Mouse (Mus musculus): ENCODE results near the gene Pla2g15. TPM values are rescaled to one million over a fixed set of nuclear protein-coding genes. Genes with fewer than 3 reads are reported as not detected.
A peak's percentile ranks its signal among the peaks of the same experiment; 100 is the strongest.

Gene Pla2g15
- total and polyA plus RNA-seq, 3 experiments: 6.5 to 8.6 (median 8.0) TPM

DNA sequence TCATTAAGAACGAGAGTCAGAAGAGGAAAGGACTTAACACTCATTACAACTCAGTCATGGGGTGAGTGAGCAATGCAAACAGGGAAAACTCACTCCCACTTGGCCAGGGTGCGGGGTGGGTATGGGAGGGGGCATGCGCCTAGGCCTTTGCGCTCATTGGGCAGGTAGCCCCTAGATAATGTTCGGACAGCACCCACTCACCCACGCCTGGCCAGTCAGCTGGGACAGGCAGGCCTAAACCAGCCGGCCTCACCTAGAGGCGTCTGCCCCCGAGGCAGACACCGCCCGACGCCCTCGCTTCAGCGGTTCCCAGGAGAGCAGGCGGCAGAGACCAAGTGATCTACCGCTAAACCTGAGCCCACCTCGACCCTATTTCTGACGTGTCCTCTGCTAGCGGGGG lies 14.5 kb upstream of the Pla2g15 start:
- H3K27ac ChIP-seq: no peak overlapping the region
- intact Hi-C loops (cut with DNase I): no loop called here
- 30% methylated on average over 19 of the region's 19 CpGs for WGBS

DNA sequence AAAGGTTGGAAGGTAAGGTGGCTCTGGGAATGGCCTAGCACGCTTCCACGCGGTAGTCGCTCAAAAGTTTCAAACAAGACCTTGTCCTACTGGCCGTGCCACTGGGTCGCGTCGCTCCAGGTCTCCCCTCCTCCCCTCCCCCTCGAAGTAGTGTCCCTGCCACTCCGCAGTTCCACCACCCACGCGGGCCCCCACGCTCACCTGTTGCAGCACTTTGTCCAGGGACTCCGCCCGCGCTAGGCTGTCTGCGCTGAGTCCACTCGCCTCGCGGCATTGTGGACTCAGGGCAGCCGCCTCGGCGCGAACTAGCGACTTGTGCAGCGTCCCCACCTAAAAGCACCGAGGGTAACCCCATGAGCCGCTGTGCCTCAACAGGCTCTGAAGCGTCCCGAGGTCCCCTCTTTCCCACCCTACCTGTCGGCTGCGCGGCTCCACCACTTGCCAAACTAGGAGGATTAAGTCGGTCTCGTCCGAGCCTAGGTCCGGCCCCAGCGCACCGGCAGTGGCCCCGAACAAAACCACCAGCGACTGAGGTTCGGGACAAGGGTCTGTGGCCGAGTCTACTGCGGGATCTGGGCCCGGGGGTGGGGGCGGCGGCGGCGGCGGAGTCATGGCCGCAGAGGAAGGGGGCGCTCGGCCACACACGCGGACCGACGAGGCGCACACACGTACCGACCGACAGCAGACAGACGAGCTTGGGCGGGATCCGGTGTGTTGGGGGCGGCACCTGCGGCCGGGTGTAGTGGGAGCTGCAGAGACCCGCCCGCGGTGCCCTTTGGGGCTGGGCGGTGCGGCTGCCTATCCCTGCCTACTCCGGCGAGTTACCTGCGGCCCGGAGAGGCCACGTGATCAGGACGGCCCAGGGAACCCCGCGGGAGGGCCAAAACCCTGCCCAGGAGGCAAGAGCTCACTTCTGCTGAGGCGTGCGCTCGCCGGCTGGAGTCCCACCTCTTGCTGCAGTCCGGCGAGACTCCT lies 13.8 kb upstream of the Pla2g15 start, which contains the start of gene Esrp2:
Gene Esrp2 (minus strand): TSS at position 819 of the 975 bp plus-strand sequence.
- WGBS: 1% methylated on average over 86 of the region's 86 CpGs
- Histone ChIP-seq H3K27ac (peak within 1 kb of the TSS; percentile 61), H3K79me2 (replicated peaks; ENCODE audit: control insufficient read depth, insufficient read depth, low read length) (no peaks in the 10 kb centered on the region), H3K36me3 (ENCODE audit: control insufficient read depth, insufficient read depth, low read length) (no peaks in the 10 kb centered on the region), H3K27me3 (ENCODE audit: control insufficient read depth, insufficient read depth, low read length) (peaks cover 9% of the 10 kb centered on the region), H3K9ac (ENCODE audit: low read depth, low read length) (peak within 1 kb of the TSS; percentile 56), H3K4me3 (peak within 1 kb of the TSS; percentile 64), H3K4me1 (ENCODE audit: control insufficient read depth, insufficient read depth, low read length) (no peaks in the 10 kb centered on the region; the same call in 1 of the 2 replicates)
- no peak; the same call in 1 of the 2 replicates for TF ChIP-seq POLR2A (IDR thresholded peaks at IDR 0.05; ENCODE audit: insufficient read depth, low read depth, low read length)
- TF ChIP-seq CTCF (IDR thresholded peaks at IDR 0.05): peak; percentile 7; the same call in 1 of the 2 replicates
- no peak for TF ChIP-seq EP300 (IDR thresholded peaks at IDR 0.05; ENCODE audit: insufficient read depth, low read depth, low read length)
- peak; percentile 62 to 72 for DNase-seq
- intact Hi-C loops (cut with DNase I): no loop called here

More for the DNA sequence above, 14.5 kb upstream of the Pla2g15 start:
- peaks cover 9% of the 10 kb centered on the region for H3K27me3 ChIP-seq (ENCODE audit: control insufficient read depth, insufficient read depth, low read length)
- TF ChIP-seq CTCF (IDR thresholded peaks at IDR 0.05): no peak
- TF ChIP-seq EP300 (IDR thresholded peaks at IDR 0.05; ENCODE audit: insufficient read depth, low read depth, low read length): no peak
- no peak for TF ChIP-seq POLR2A (IDR thresholded peaks at IDR 0.05; ENCODE audit: insufficient read depth, low read depth, low read length)
- no peaks in the 10 kb centered on the region; the same call in 1 of the 2 replicates for H3K4me1 ChIP-seq (ENCODE audit: control insufficient read depth, insufficient read depth, low read length)
- H3K4me3 ChIP-seq: no peak overlapping the region
- H3K79me2 ChIP-seq (replicated peaks; ENCODE audit: control insufficient read depth, insufficient read depth, low read length): no peaks in the 10 kb centered on the region
- no peaks in the 10 kb centered on the region for H3K36me3 ChIP-seq (ENCODE audit: control insufficient read depth, insufficient read depth, low read length)
- H3K9ac ChIP-seq (ENCODE audit: low read depth, low read length): no peak overlapping the region
- DNase-seq: no peak

DNA sequence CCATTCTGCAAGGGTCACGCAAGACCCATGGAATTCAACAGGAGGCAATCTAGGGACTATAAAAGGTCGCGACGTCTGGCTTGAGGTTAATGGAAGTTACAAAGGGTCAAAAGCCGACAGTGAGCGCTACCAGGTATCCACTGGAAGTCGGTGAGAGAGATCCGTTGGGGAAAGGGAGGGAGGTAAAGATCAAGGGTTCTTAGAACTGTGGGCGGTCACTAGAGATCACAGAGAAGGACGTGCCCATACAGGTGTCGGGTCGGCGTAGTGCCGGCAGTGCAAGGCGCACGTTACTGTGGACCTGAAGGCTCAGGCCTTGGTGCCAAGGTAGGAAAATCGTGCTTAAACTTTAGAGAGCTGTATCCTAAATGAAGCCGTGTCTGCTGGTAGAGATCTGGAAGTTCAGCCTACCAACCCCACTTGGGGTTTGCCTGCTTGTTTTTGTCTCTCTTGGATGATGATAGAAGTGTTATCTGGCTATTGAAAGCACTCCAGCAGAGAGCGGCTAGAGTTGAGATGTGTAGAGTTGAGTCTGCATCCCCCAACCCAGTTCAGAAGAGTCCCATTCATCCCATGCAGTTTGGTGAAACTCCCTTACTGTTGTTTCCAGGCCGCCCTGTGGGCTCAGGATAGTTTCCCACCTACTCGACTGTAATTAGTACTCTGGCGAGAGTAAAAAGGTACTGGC lies 12.8 kb upstream of the Pla2g15 start:
- peaks cover 9% of the 10 kb centered on the region for H3K27me3 ChIP-seq (ENCODE audit: control insufficient read depth, insufficient read depth, low read length)
- H3K4me1 ChIP-seq (ENCODE audit: control insufficient read depth, insufficient read depth, low read length): no peaks in the 10 kb centered on the region; the same call in 1 of the 2 replicates
- H3K9ac ChIP-seq (ENCODE audit: low read depth, low read length): peak overlapping the region; percentile 56; the same call in 1 of the 2 replicates
- WGBS: 13% methylated on average over 22 of the region's 22 CpGs
- no peak for DNase-seq
- TF ChIP-seq CTCF (IDR thresholded peaks at IDR 0.05) (no peak), POLR2A (IDR thresholded peaks at IDR 0.05; ENCODE audit: insufficient read depth, low read depth, low read length) (no peak), EP300 (IDR thresholded peaks at IDR 0.05; ENCODE audit: insufficient read depth, low read depth, low read length) (no peak)
- H3K4me3 ChIP-seq: peak overlapping the region; percentile 64
- H3K79me2 ChIP-seq (replicated peaks; ENCODE audit: control insufficient read depth, insufficient read depth, low read length): no peaks in the 10 kb centered on the region
- H3K36me3 ChIP-seq (ENCODE audit: control insufficient read depth, insufficient read depth, low read length): no peaks in the 10 kb centered on the region
- no peak overlapping the region; the same call in 1 of the 2 replicates for H3K27ac ChIP-seq
- intact Hi-C loops (cut with DNase I): no loop called here

DNA sequence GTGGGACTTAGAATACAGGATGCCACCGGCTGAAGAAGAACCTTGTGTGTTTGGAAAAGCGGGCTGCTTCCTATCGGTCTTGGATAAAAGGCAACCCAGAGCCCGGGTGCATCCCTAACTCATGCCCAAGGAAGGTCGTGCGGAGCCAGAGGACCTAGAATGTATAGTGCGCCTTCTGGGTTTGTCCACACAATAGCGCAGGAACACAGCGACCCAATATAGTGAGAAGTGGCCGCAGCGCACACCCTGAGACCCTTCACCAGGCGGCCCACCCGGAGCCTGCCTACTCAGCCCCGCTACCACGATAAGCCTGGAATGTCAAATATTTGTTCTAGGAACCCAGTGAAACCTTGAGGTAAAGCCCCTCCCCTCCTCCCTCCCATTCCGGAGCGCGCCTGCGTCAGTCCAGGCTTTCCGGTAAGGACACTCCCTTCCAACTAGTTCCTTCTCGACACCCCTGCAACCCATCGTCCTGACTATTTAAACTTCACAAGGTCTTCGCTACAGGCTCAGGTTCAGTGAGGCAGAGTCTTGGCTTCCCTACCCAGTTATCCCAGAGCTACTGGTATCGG lies 12.2 kb upstream of the Pla2g15 start:
- Histone ChIP-seq H3K36me3 (ENCODE audit: control insufficient read depth, insufficient read depth, low read length) (no peaks in the 10 kb centered on the region), H3K9ac (ENCODE audit: low read depth, low read length) (peak overlapping the region; percentile 36), H3K4me1 (ENCODE audit: control insufficient read depth, insufficient read depth, low read length) (no peaks in the 10 kb centered on the region; the same call in 1 of the 2 replicates), H3K27me3 (ENCODE audit: control insufficient read depth, insufficient read depth, low read length) (peaks cover 9% of the 10 kb centered on the region), H3K79me2 (replicated peaks; ENCODE audit: control insufficient read depth, insufficient read depth, low read length) (no peaks in the 10 kb centered on the region), H3K4me3 (peak overlapping the region; percentile 64), H3K27ac (peak overlapping the region; percentile 61)
- peak; percentile 78 to 80 for DNase-seq
- intact Hi-C loops (cut with DNase I): no loop called here
- under 1% methylated on average over 24 of the region's 24 CpGs for WGBS
- no peak for TF ChIP-seq EP300 (IDR thresholded peaks at IDR 0.05; ENCODE audit: insufficient read depth, low read depth, low read length)
- TF ChIP-seq POLR2A (IDR thresholded peaks at IDR 0.05; ENCODE audit: insufficient read depth, low read depth, low read length): peak; percentile 71

DNA sequence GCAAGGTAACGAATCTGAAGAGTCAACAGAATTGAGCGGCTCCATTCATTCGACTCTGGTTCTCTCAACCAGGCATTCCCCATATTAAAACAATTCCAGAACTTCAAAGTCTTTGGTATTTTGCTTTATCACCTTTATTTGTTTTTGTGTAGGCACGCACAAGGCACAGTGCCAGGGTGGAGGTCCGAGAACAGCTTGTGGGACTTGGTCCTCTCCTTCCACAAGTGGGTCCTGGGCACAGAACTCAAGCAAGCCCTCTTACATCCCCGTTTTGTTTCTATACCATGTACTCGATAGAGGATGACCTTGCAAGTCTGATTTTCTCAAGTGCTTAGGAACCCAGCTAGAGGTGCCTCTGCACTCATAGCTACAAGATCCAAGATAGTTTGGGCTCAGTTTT lies 11.6 kb upstream of the Pla2g15 start:
- H3K36me3 ChIP-seq (ENCODE audit: control insufficient read depth, insufficient read depth, low read length): no peaks in the 10 kb centered on the region
- no peaks in the 10 kb centered on the region for H3K79me2 ChIP-seq (replicated peaks; ENCODE audit: control insufficient read depth, insufficient read depth, low read length)
- no peak overlapping the region; the same call in 1 of the 2 replicates for H3K9ac ChIP-seq (ENCODE audit: low read depth, low read length)
- intact Hi-C loops (cut with DNase I): no loop called here
- WGBS: 33% methylated on average over 7 of the region's 7 CpGs
- peak overlapping the region; percentile 61 for H3K27ac ChIP-seq
- H3K27me3 ChIP-seq (ENCODE audit: control insufficient read depth, insufficient read depth, low read length): peaks cover 9% of the 10 kb centered on the region
- DNase-seq: peak in 1 of 2 experiments; percentile 21
- peak overlapping the region; percentile 64 for H3K4me3 ChIP-seq
- no peaks in the 10 kb centered on the region; the same call in 1 of the 2 replicates for H3K4me1 ChIP-seq (ENCODE audit: control insufficient read depth, insufficient read depth, low read length)
- TF ChIP-seq POLR2A (IDR thresholded peaks at IDR 0.05; ENCODE audit: insufficient read depth, low read depth, low read length) (no peak), EP300 (IDR thresholded peaks at IDR 0.05; ENCODE audit: insufficient read depth, low read depth, low read length) (no peak), CTCF (IDR thresholded peaks at IDR 0.05) (no peak)
